Mouse (Mus musculus) megakaryocyte-erythroid progenitor cell, adult 5-6 weeks (primary cell): Measurements from ENCODE around the gene Dgki. TPM values are rescaled to one million over a fixed set of nuclear protein-coding genes. Genes with fewer than 3 reads are reported as not detected.

Experiments used
- ATAC-seq: replicated peaks from 2 replicates; pipeline ENCODE4 v1.8.0; 2016; ENCODE audit warnings: mild to moderate bottlenecking, inconsistent platforms; ENCODE audit not compliant: severe bottlenecking, poor library complexity, low FRiP score, low TSS enrichment
- total RNA-seq, 2 experiments: library from RNA; stranded (forward) in 1 of 2; stranded (reverse) in 1 of 2; fragments of 200-1000, 215-1000 nt in 1 of 2; fragments of >200 nt in 1 of 2; fragmentation: Nextera tagmentation in 1 of 2; gene quantifications; 2 replicates each; pipeline ENCODE4 v1.2.3; 2014 to 2017

Gene Dgki
- total RNA-seq, 2 experiments from 2014 or later, result 0.28 to 1.1 TPM

- no peak for ATAC-seq
Observed at GRCm38 (mm10) chr6:37298982-37299381, 1.0 kb downstream of the Dgki start.

GRCm38 (mm10) chr6:37297744-37298482 lies 2.1 kb downstream of the Dgki start:
- no peak for ATAC-seq

- ATAC-seq, result no peak
Observed at GRCm38 (mm10) chr6:37292068-37292467, 7.9 kb downstream of the Dgki start.

GRCm38 (mm10) chr6:37291171-37291570 lies 8.8 kb downstream of the Dgki start:
- no peak for ATAC-seq

- no peak for ATAC-seq
Observed at GRCm38 (mm10) chr6:37290691-37291090, 9.3 kb downstream of the Dgki start.

GRCm38 (mm10) chr6:37286134-37286533 lies 13.8 kb downstream of the Dgki start:
- ATAC-seq, result no peak

GRCm38 (mm10) chr6:37284879-37285278 lies 15.1 kb downstream of the Dgki start:
- no peak for ATAC-seq

GRCm38 (mm10) chr6:37283336-37283735 lies 16.6 kb downstream of the Dgki start:
- no peak for ATAC-seq

- ATAC-seq, result no peak
Observed at GRCm38 (mm10) chr6:37282659-37283058, 17.3 kb downstream of the Dgki start.

GRCm38 (mm10) chr6:37276834-37277715 lies 22.9 kb downstream of the Dgki start:
- no peak for ATAC-seq

- ATAC-seq, result no peak
Observed at GRCm38 (mm10) chr6:37276181-37276580, 23.8 kb downstream of the Dgki start.

GRCm38 (mm10) chr6:37270905-37271591 lies 28.9 kb downstream of the Dgki start:
- ATAC-seq, result no peak

GRCm38 (mm10) chr6:37268589-37268988 lies 31.4 kb downstream of the Dgki start:
- ATAC-seq, result no peak

GRCm38 (mm10) chr6:37267952-37268351 lies 32.0 kb downstream of the Dgki start:
- ATAC-seq, result no peak

GRCm38 (mm10) chr6:37262486-37262885 lies 37.5 kb downstream of the Dgki start:
- no peak for ATAC-seq

GRCm38 (mm10) chr6:37261236-37261852 lies 38.6 kb downstream of the Dgki start:
- ATAC-seq, result no peak

GRCm38 (mm10) chr6:37258662-37259061 lies 41.3 kb downstream of the Dgki start:
- no peak for ATAC-seq

GRCm38 (mm10) chr6:37254144-37254543 lies 45.8 kb downstream of the Dgki start:
- ATAC-seq, result no peak

GRCm38 (mm10) chr6:37252536-37252935 lies 47.4 kb downstream of the Dgki start:
- ATAC-seq, result no peak

GRCm38 (mm10) chr6:37250671-37251070 lies 49.3 kb downstream of the Dgki start:
- ATAC-seq, result no peak
